Mouse (Mus musculus) spleen, adult 12 weeks (tissue): ENCODE measurements around the gene 1700024B05Rik.
"Not testable (repeated sequence)": the region's sequence is repeated elsewhere in the genome, so short reads cannot be mapped to it uniquely, and the experiment has no call there.

Experiments
- DNase-seq: peaks from one replicate; pipeline ENCODE4 v3.0.0; 2022; ENCODE audit warnings: low spot score

The 1700024B05Rik gene

GRCm38 (mm10) chr14:41943695-41944094 lies at the start of gene 1700024B05Rik:
1700024B05Rik (plus strand) TSS chr14:41943995.
- DNase-seq: not testable (repeated sequence)

- DNase-seq: not testable (repeated sequence)
Measured at GRCm38 (mm10) chr14:41907190-41907589, 36.6 kb upstream of the 1700024B05Rik start, which contains the start of gene Gm7980. Gm7980 (minus strand) TSS chr14:41907290.

GRCm38 (mm10) chr14:41924649-41925048 lies 19.1 kb upstream of the 1700024B05Rik start, which contains the start of gene 1700049E17Rik1:
1700049E17Rik1 (plus strand) TSS chr14:41924949.
- not testable (repeated sequence) for DNase-seq

- not testable (repeated sequence) for DNase-seq
Measured at GRCm38 (mm10) chr14:41964095-41964494, 20.3 kb downstream of the 1700024B05Rik start.

- DNase-seq: not testable (repeated sequence)
Measured at GRCm38 (mm10) chr14:41967827-41968226, 24.0 kb downstream of the 1700024B05Rik start, which contains the start of gene Gm6401. Gm6401 (minus strand) TSS chr14:41967927.

- DNase-seq: not testable (repeated sequence)
Measured at GRCm38 (mm10) chr14:41968596-41968995, 24.8 kb downstream of the 1700024B05Rik start.

- not testable (repeated sequence) for DNase-seq
Measured at GRCm38 (mm10) chr14:41983225-41983624, 39.4 kb downstream of the 1700024B05Rik start, which contains the start of gene Gm3543. Gm3543 (minus strand) TSS chr14:41983325.
